Mouse (Mus musculus): ENCODE data around the gene Srcin1. TPM values are rescaled to one million over a fixed set of nuclear protein-coding genes. Genes with fewer than 3 reads are reported as not detected.

Gene Srcin1
- polyA plus RNA-seq (2016; fragmentation: Nextera tagmentation; extraction: Ambion mirVana), result 0.72 and 0.80 TPM in 2 replicates

DNA sequence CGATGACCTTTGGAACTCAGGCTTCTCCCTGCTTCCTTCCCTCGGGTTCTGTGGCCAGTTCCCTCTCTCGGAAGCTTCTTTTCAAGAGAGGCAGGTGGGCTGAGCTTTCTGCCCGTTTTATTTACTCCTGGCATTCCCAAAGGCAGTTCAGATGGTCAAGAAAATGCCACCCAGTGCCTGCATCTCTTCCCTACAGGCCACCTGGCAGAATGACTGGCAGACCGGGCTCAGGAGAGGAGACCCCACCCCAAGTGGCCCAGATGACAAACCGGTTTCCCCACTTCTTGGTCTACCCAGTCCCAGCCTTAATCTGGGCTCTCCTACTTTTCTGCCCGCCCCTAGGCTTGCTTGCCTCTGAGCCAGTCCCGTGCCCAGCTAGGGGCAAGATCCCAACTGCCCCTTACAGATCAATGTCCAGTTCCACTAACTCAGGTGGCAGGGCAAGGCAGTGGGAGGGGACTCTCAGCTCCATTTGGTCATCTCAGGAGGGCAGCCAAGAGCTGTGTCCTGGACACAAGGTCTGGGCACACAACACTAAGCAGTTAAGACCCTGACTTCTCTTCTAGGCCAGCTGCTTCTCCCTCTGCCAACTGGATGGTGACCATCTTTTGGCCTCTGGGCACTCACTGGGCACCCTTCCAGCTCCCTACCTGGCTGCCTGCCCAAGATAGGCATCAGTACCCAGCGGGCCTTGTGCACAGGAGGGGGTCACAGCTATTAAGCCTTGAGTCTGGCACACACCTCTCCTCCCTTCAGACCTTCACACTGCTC lies at the start of gene Srcin1:
TSS of gene Srcin1 (minus strand) at position 51 of the 771 bp plus-strand sequence.
- Histone ChIP-seq H3K27ac (replicated peaks) (peak within 1 kb of the TSS; percentile 87), H3K4me1 (peaks cover 72% of the 10 kb centered on the region), H3K4me3 (peak within 1 kb of the TSS; percentile 76), H3K27me3 (replicated peaks; ENCODE audit: low read depth, poor library complexity, severe bottlenecking) (peaks cover 95% of the 10 kb centered on the region), H3K9me3 (no peaks in the 10 kb centered on the region), H3K36me3 (replicated peaks) (no peaks in the 10 kb centered on the region)
- WGBS, result 21% methylated on average over 9 of the region's 9 CpGs
- DNase-seq (ENCODE audit: low spot score), result no peak

DNA sequence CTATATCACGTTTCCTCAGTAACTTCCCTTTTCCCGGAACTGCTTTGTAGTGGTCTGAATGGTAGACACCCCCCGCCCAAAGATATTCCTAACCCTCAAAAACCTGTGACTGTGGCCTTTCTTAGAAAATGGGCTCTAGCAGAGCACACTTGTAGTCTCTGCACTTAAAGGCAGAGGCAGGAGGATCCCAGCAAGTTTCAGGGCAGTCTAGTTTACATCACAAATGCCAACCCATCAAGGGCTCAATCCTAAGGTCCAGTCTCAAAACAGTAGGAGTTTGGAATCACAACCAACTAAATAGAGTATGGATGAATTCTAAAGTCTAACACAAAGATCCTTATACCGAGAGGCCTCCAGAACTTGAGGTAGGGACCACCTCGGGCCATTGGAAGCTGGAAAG lies 49.6 kb upstream of the Srcin1 start:
- H3K27ac ChIP-seq (replicated peaks), result no peak overlapping the region
- DNase-seq (ENCODE audit: low spot score), result no peak
- no peaks in the 10 kb centered on the region for H3K36me3 ChIP-seq (replicated peaks)
- H3K9me3 ChIP-seq, result no peaks in the 10 kb centered on the region
- WGBS, result 70% methylated on average over 5 of the region's 5 CpGs
- peaks cover 46% of the 10 kb centered on the region for H3K4me1 ChIP-seq
- H3K27me3 ChIP-seq (replicated peaks; ENCODE audit: low read depth, poor library complexity, severe bottlenecking), result peaks cover 75% of the 10 kb centered on the region
- no peak overlapping the region for H3K4me3 ChIP-seq

GRCm38 (mm10) chr11:97623166-97623565 lies 47.2 kb upstream of the Srcin1 start:
- WGBS, result 62% methylated on average over 9 of the region's 9 CpGs
- Histone ChIP-seq H3K4me3 (no peak overlapping the region), H3K4me1 (peaks cover 23% of the 10 kb centered on the region), H3K27ac (replicated peaks) (no peak overlapping the region), H3K36me3 (replicated peaks) (no peaks in the 10 kb centered on the region), H3K27me3 (replicated peaks; ENCODE audit: low read depth, poor library complexity, severe bottlenecking) (peaks cover 68% of the 10 kb centered on the region), H3K9me3 (no peaks in the 10 kb centered on the region)
- no peak for DNase-seq (ENCODE audit: low spot score)

DNA sequence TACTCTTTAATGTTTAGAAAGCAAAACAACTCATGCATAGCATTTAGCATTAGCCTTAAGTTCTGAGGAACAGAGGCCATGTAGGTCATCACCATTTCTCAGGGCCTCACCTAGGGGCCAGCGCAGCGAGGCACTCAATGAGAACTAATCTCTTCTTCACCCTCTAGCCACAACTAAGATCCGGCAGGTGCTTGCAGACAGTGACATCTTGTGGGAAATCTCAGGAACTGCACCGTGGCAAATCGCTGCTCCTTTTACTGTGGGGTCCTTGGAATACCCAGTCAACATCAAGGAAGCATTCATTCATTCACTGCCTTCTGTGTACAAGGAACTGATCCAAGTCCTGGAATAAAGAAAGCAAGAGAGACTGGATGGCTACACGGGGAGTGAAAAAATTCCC lies 46.5 kb upstream of the Srcin1 start:
- whole genome bisulfite sequencing, result 3% methylated on average over 6 of the region's 6 CpGs
- DNase-seq (ENCODE audit: low spot score), result peak; percentile 80
- Histone ChIP-seq H3K36me3 (replicated peaks) (no peaks in the 10 kb centered on the region), H3K4me1 (peaks cover 16% of the 10 kb centered on the region), H3K27ac (replicated peaks) (no peak overlapping the region), H3K4me3 (no peak overlapping the region), H3K9me3 (no peaks in the 10 kb centered on the region), H3K27me3 (replicated peaks; ENCODE audit: low read depth, poor library complexity, severe bottlenecking) (peaks cover 68% of the 10 kb centered on the region)

DNA sequence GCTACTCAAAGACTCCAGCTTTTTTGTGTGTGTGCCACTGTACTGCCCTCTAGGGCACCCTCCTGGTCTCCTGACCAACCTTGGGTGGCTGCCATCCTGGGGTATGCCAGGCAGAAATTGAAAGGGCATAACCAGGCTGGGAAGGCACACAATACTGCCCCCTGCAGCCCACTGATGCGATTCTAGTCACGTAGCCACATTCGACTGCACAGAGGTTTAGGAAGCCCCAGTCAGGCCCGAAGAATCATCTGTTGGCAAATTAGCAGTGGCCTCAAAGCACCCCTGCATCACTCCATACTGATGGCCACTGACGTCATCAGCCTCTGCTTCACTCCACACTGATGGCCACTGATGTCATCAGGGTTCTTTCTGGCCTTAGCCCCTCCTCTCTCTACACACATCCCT lies 43.4 kb upstream of the Srcin1 start:
- Histone ChIP-seq H3K4me3 (no peak overlapping the region), H3K9me3 (no peaks in the 10 kb centered on the region), H3K27ac (replicated peaks) (no peak overlapping the region), H3K27me3 (replicated peaks; ENCODE audit: low read depth, poor library complexity, severe bottlenecking) (peaks cover 67% of the 10 kb centered on the region), H3K36me3 (replicated peaks) (no peaks in the 10 kb centered on the region), H3K4me1 (no peaks in the 10 kb centered on the region; the same call in 1 of the 2 replicates)
- 52% methylated on average over 5 of the region's 5 CpGs for WGBS
- no peak for DNase-seq (ENCODE audit: low spot score)

DNA sequence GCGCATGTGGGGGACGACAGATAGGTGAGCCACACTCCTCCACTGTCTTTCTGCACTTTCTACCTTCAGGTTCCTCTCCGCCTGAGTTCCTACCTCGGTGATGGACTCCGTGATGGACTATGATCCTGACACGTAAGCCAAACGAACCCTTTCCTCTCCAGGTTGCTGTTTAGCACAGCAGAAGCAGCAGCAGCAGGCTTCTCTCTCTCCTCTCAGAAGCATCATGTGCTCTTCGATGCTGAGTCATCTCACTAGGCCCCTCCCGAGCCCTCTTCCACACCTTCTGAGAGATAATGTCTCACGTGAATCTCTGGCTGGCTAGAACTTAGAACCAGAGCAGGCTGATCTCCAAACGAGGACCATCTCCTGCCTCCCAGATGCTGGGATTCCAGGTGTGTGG lies 42.4 kb upstream of the Srcin1 start:
- WGBS, result 56% methylated on average over 11 of the region's 11 CpGs
- Histone ChIP-seq H3K4me3 (no peak overlapping the region), H3K9me3 (no peaks in the 10 kb centered on the region), H3K36me3 (replicated peaks) (no peaks in the 10 kb centered on the region), H3K4me1 (no peaks in the 10 kb centered on the region; the same call in 1 of the 2 replicates), H3K27me3 (replicated peaks; ENCODE audit: low read depth, poor library complexity, severe bottlenecking) (peaks cover 57% of the 10 kb centered on the region), H3K27ac (replicated peaks) (no peak overlapping the region)
- DNase-seq (ENCODE audit: low spot score), result no peak

GRCm38 (mm10) chr11:97615276-97615675 lies 39.3 kb upstream of the Srcin1 start:
- Histone ChIP-seq H3K36me3 (replicated peaks) (no peaks in the 10 kb centered on the region), H3K4me3 (no peak overlapping the region), H3K4me1 (no peaks in the 10 kb centered on the region; the same call in 1 of the 2 replicates), H3K27ac (replicated peaks) (no peak overlapping the region), H3K9me3 (no peaks in the 10 kb centered on the region), H3K27me3 (replicated peaks; ENCODE audit: low read depth, poor library complexity, severe bottlenecking) (peaks cover 58% of the 10 kb centered on the region)
- WGBS, result 82% methylated on average over 4 of the region's 4 CpGs
- DNase-seq (ENCODE audit: low spot score), result no peak

- Histone ChIP-seq H3K4me1 (peaks cover 17% of the 10 kb centered on the region), H3K9me3 (no peaks in the 10 kb centered on the region), H3K27ac (replicated peaks) (no peak overlapping the region), H3K4me3 (no peak overlapping the region), H3K27me3 (replicated peaks; ENCODE audit: low read depth, poor library complexity, severe bottlenecking) (peaks cover 45% of the 10 kb centered on the region), H3K36me3 (replicated peaks) (no peaks in the 10 kb centered on the region)
- WGBS, result 79% methylated on average over 8 of the region's 8 CpGs
- DNase-seq (ENCODE audit: low spot score), result no peak
Measured at GRCm38 (mm10) chr11:97611076-97611475, 35.1 kb upstream of the Srcin1 start.

GRCm38 (mm10) chr11:97609743-97610142 lies 33.8 kb upstream of the Srcin1 start:
- Histone ChIP-seq H3K4me1 (peaks cover 17% of the 10 kb centered on the region), H3K36me3 (replicated peaks) (no peaks in the 10 kb centered on the region), H3K9me3 (no peaks in the 10 kb centered on the region), H3K27me3 (replicated peaks; ENCODE audit: low read depth, poor library complexity, severe bottlenecking) (peaks cover 35% of the 10 kb centered on the region), H3K4me3 (no peak overlapping the region), H3K27ac (replicated peaks) (no peak overlapping the region)
- 89% methylated on average over 13 of the region's 13 CpGs for WGBS
- DNase-seq (ENCODE audit: low spot score), result no peak

GRCm38 (mm10) chr11:97608933-97609332 lies 32.9 kb upstream of the Srcin1 start:
- no peak overlapping the region for H3K4me3 ChIP-seq

GRCm38 (mm10) chr11:97607056-97607725 lies 31.2 kb upstream of the Srcin1 start:
- Histone ChIP-seq H3K27ac (replicated peaks) (no peak overlapping the region), H3K27me3 (replicated peaks; ENCODE audit: low read depth, poor library complexity, severe bottlenecking) (peaks cover 39% of the 10 kb centered on the region), H3K36me3 (replicated peaks) (no peaks in the 10 kb centered on the region), H3K9me3 (no peaks in the 10 kb centered on the region), H3K4me1 (peaks cover 26% of the 10 kb centered on the region), H3K4me3 (no peak overlapping the region)
- 97% methylated on average over 8 of the region's 8 CpGs for WGBS
- DNase-seq (ENCODE audit: low spot score), result no peak

More at GRCm38 (mm10) chr11:97608933-97609332, 32.9 kb upstream of the Srcin1 start:
- H3K27me3 ChIP-seq (replicated peaks; ENCODE audit: low read depth, poor library complexity, severe bottlenecking), result peaks cover 34% of the 10 kb centered on the region
- no peaks in the 10 kb centered on the region for H3K9me3 ChIP-seq
- no peak for DNase-seq (ENCODE audit: low spot score)
- peaks cover 17% of the 10 kb centered on the region for H3K4me1 ChIP-seq
- no peaks in the 10 kb centered on the region for H3K36me3 ChIP-seq (replicated peaks)
- WGBS, result 42% methylated on average over 4 of the region's 4 CpGs
- H3K27ac ChIP-seq (replicated peaks), result no peak overlapping the region

DNA sequence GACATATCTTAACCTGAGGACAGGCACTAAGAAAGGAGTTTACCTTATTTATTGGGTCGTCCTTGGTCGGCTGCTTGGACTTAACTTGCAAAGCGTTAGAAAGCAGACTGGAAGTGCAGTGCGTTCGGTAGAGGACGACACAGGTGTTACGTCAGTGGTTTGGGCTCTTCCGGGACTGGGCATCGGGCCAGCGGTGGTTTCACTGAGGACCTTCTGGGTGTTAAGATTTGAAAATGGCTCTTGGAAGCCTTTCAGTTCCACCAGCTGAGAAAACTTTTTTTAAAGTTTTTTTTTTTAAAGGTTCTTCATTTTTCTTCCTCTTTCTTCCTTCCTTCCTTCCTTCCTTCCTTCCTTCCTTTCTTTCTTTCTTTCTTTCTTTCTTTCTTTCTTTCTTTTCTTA lies 27.9 kb upstream of the Srcin1 start:
- DNase-seq (ENCODE audit: low spot score), result no peak
- 81% methylated on average over 10 of the region's 10 CpGs for WGBS

GRCm38 (mm10) chr11:97602223-97602622 lies 26.2 kb upstream of the Srcin1 start:
- Histone ChIP-seq H3K27me3 (replicated peaks; ENCODE audit: low read depth, poor library complexity, severe bottlenecking) (peaks cover 8% of the 10 kb centered on the region), H3K36me3 (replicated peaks) (no peaks in the 10 kb centered on the region), H3K4me1 (peaks cover 10% of the 10 kb centered on the region), H3K27ac (replicated peaks) (no peak overlapping the region), H3K4me3 (no peak overlapping the region), H3K9me3 (0 out of 2 replicates have a peak, but pooled peaks cover 4% of the 10 kb centered on the region)
- DNase-seq (ENCODE audit: low spot score), result no peak
- WGBS, result 24% methylated on average over 6 of the region's 6 CpGs

More for the DNA sequence above, 27.9 kb upstream of the Srcin1 start:
- 0 out of 2 replicates have a peak, but pooled peaks cover 4% of the 10 kb centered on the region for H3K9me3 ChIP-seq
- H3K4me1 ChIP-seq, result peaks cover 20% of the 10 kb centered on the region
- peaks cover 19% of the 10 kb centered on the region for H3K27me3 ChIP-seq (replicated peaks; ENCODE audit: low read depth, poor library complexity, severe bottlenecking)
- H3K4me3 ChIP-seq, result no peak overlapping the region
- H3K36me3 ChIP-seq (replicated peaks), result no peaks in the 10 kb centered on the region
- no peak overlapping the region for H3K27ac ChIP-seq (replicated peaks)
